Mouse (Mus musculus) neutrophil, adult 5-6 weeks (primary cell): ENCODE measurements around the gene Ndst2. TPM values are rescaled to one million over a fixed set of nuclear protein-coding genes. Genes with fewer than 3 reads are reported as not detected.

Experiments used
- ATAC-seq: fragments of 151-379, 151-347 bp; 2 replicates; pipeline ENCODE4 v1.8.0; 2017; ENCODE audit warnings: mild to moderate bottlenecking, moderate TSS enrichment; ENCODE audit not compliant: insufficient number of reproducible peaks, poor library complexity, low FRiP score, severe bottlenecking; ENCODE audit errors: extremely low read depth
- total RNA-seq: library from RNA; stranded (forward); fragments of 200-1000 nt; gene quantifications from 2 replicates; pipeline ENCODE4 v1.2.3, GENCODE M21; 2017

Ndst2 gene
- total RNA-seq, 1 experiment from 2014 or later: 21.4 TPM

DNA sequence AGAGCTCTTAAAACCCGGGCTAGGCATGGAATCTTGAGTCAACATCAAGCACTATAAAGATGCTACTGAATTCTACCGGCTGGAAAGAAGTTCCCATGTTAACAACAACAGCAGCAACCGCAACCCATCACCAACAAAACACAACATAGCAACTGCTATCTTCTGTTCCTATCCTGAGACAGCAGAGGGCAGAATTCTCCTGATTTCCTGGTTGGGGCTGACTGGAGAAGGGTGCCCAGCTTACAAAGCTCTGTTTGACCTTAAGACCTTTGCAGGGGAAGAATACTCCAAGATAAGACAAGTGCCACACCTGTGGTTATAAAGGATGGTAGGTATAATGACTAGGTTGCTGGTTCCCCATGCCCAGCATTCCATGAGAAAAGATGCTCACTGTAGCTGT, 12.6 kb upstream of the Ndst2 start:
- no peak for ATAC-seq

DNA sequence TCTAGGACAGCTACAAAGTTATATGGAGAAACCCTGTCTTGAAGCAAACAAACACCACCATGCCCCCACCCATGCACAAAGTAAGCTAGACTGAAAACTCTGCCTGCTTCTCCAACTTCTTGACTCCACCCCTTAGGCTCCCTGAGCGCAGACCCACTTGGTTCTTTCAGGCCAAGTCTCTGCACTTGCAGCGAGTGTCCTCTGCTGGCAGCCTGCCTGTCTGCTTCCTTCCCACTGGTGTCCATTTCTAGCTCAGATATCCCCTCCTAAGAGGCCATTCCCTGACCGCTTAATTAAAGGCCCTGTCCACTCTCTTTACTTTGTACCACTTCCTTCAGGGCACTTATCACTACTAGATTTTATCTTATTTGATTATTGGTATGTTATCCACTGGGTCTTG, 9.3 kb upstream of the Ndst2 start:
- no peak for ATAC-seq

DNA sequence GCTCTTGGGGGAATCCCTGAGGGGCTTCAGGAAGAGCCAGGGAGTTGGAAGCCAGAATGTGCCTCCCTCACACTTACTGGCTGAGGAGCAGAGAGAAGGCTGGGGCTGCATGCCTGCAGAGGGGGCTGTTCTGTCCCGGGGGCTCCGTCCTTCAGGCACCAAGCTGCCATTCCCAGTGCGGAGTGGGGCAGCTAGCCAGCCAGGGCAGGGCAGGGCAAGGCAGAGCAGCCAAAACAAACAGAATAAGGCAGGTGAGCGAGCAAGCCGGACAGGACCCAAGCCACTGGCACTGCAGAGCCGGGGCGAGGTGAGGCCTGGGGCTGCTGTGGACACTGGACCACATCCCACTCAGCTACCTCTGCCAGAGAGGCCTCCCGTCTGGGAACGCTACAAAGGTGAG, 6.9 kb upstream of the Ndst2 start:
- ATAC-seq: no peak

DNA sequence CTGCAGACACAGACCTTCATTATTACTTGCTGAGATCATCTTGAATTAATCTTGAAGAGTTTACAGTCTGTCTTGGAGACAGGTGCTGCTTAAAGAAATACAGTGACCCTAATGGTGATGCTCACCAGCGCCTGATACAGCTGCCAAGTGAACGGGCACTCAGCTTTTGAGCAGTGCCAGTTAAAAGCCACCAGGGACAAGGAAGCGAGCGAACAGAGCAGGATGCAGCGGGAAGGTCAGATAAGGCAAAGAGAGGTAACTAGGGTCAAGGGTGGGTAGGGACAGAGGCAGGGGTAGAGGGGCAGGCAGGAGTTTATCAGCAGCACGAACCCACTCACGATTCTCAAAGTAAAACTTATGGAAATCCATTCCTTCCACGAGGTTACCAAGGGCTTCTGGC, 4.1 kb upstream of the Ndst2 start:
- ATAC-seq: no peak

DNA sequence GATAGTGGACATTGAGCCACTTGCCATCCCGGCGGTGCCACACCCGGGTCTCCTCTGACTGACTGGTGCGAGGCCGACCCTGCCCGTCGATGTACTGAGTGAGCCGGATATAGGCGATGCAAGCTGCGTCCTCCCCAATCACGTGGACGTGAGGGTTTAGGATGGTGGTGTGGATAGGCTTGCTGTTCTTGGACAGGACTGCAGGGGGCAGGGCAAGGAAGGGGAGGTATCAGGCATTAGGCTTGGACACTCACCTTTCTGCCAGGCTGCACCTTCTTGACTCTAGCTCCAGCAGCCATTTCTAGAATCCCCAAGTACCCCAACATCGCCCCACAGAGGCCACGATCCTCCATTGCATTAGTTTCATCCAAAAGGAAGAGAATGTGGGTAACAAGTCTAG, 2.9 kb upstream of the Ndst2 start:
- ATAC-seq: peak; percentile 20; the same call in 1 of the 2 replicates

DNA sequence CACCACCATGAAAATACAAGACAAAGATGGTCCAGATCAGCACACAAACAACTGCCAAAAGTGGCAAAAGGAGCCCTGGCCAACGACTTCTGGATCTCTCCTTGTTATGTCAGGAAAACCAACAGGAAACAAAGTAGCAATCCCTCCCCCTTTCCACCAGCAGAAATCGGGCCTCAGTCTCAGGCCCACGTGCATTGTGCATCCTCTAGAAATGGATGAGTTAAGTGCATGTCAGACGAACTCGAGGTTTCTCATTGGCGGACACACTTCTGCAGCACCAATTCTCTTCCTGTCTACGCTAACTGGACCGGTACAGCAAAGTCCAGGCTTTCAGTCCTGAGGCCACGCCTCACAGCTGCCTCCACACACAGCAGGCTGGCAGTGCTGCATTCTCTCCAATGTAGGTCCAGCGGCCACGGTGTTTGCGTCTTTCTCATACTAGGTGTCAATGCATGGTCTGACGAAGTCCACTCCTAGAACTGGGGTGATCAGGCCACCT, 1.6 kb upstream of the Ndst2 start:
- no peak for ATAC-seq

DNA sequence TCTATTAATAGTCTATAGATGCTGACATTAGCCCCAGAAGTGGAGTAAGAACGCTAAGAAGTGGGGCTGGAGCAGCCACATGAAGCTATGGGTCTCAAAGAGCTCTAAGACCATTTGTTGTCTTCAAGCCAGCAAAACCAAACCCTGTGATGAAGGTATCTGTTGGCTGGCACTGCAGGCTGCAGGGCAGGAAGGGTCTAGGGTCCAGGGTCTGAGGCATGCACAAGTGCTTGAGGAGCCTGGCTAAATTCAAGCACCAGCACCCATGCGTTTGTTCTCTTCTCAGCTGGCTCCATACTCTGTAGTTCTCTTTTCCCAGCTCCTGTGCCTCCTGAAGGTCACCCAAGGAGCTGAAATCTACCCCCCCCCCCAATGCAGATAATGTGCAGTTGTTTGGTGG, 690 bp upstream of the Ndst2 start:
- no peak for ATAC-seq

DNA sequence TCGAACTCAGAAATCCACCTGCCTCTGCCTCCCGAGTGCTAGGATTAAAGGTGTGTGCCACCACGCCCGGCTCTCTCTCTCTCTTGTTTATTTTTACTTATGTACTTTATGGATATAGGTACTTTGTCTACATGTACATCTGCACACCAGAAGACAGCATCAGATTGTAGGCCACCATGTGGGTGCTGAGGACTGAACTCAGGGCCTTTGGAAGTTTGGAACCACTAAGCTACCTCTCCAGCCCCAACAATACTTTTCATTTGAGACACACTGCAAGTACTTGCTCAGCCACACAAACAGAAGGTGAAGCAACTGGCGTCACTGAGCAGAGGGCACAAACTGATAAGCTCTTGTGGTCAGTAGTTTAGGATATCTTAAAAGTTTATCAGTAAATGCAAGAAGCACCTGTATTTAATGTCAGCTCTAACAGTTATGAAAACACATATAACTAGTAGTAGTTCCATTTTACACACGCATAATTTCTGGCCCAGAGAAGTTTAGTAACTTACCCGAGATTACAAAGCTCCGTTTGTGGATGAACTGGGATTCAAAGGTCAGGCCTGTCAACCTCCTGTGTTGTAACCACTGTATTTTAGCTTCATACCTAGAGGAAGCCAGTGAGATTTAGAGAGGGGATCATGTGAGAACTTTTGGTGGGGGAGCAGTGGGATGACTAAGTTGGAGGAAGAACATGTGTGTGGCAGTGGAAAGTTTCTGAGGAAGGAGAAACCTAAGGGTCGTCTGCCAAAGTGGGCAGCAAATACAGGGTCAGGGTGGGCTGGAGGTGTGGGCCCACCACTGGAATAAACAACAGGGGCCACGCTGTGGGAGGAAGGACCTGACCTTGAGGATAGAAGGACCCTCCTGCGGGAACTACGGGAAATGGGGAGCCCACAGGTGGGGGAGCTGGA, 1.1 kb downstream of the Ndst2 start:
- ATAC-seq: no peak

DNA sequence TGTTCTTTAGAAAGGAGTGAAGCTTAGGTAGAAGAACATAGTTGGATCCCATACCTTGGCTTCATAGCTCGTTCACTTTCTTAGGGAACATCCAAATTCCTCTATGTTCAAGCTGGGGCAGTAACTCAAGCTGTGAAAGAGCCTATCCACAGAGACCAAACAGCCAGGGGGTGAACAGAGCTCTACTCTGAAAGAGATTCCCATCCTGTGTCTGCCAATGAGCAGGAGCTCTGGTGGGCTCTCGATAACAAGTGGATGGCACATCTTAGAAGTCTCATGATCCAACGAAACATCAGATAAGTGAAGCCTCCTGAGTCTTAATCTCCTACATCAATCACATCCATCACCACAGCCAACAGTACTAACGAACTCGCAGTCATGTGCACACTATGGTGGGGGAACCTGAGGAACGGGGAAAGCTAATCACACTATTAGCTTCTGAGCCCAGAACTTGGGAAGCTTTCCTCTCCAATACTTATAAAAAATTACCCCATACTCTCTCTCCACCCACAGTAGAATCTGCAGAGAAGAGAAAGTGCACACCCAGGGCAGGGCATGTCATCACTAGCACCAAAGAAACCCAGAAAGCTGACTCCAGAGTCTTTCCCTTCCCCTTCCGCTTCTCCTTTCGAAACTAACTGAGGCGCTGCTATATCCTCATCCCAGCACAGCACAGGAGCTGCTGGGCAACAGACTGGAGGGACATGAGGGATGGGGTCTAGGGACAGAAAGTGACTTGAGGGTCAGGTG, 3.3 kb downstream of the Ndst2 start:
- ATAC-seq: no peak

DNA sequence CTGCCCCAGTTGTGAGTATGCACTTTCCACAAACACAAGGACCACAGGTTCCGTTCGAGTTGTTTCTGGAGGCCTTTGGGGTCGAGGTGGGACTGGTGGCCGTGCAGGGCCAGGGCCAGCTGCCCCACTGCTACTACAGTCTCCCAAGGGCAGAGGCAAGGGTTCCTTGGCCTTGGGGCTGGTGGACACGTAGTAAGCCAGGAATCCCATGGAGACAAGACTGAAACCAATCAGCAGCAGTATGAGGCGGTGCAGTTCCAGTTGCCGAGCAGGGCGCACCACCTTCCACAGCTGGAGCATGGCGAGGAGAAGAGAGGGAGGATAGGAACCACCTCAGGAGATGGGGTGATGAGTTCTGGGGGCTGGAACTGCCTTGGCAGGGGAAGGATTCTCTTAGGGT, 4.5 kb downstream of the Ndst2 start:
- no peak for ATAC-seq

DNA sequence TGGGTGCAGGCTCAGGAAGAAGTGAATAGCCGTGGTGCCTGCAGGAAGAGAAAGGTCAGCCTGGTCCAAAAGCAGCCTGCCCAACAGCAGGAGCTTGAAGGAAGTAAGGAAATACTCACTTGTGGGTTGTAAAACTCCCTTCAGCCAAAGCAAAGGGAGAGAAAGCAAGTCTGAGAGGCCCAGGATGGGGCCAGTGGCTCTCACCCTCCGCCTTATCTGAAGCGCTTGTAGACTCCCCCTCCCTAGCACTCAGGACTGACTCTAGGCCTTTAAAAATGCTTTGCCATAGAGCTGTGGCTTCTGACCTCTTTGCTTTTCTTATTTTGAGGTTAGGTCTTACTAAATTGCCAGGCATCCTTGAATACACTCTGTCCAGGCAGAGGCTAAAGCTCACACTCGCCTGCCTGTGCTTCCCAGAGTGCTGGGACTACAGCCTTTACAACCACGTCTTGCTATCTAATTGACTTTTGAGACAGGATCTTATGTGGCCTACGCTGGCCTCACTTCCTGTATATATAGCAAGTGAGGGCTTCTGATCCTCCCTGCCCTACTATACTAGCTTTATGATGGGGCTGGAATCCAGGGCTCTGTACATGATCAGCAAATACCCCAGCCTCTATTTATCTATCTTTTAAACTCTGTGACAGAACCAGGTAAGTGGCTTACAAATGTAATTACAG, 8.6 kb downstream of the Ndst2 start:
- ATAC-seq: no peak

DNA sequence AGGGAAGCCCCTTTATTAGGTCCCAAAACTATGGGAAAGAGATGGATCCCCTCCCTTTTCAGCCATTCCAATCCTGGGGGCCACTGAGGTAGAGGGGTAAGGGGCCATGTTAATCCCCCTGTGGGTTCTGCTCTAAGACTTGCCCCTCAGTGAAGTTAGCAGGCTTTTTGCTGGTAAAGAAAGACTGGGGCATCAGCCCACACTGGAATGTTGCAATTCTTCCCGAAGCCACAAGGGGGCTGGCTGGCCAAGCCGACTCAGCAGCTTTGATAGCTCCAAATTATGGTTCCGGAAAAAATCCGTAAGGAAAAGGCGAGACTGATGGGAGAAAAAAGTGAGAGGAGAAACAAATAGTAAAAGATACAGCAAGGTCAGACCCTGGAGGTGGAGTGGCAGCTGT, 10.3 kb downstream of the Ndst2 start:
- ATAC-seq: no peak

DNA sequence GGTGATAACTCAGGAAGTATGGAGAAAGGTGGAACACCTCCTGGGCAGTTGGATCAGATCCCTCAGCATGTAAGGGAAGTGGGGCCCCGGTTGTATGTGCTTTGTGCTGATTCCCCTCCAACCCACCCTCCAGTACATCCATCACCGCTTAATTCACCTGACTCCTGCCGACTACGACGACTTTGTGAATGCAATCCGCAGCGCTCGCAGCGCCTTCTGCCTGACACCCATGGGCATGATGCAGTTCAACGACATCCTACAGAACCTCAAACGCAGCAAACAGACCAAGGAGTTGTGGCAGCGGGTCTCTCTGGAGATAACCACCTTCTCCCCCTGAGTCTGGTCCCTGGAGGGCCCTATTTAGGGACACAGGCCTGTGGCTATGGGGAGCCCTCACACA, 11.4 kb downstream of the Ndst2 start:
- no peak for ATAC-seq

DNA sequence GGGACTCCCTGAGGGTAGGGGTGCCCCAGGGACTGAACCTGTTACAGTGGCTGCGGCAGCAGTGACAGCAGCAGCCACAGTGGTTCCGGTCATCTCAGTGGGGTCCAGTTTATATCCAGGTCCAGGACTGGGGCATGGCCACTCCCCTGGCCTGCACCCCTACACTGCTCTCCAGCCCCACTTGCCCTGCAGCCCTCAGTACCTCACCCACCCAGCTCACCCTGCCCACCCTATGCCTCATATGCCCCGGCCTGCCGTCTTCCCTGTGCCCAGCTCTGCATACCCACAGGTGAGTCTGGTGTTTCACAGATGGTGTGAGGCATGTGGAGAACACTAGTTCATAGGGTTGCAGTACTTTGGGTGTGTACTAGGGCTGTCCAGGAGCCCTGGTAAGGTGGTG, 13.0 kb downstream of the Ndst2 start:
- no peak for ATAC-seq

DNA sequence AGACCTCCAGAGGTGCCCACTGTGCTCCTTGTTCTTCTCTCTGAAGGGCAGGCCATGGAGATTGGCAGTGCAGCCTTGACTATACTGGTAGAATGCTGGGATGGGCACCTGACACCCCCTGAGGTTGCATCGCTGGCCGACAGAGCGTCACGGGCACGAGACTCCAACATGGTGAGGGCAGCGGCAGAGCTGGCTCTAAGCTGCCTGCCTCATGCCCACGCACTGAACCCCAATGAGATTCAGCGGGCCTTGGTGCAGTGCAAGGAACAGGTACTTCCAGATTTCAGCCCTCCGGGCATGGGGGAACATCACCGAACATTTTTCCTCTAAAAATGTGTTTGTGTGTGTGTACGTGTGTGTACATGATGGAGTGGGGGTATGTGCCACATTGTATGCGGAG, 14.6 kb downstream of the Ndst2 start:
- ATAC-seq: no peak

DNA sequence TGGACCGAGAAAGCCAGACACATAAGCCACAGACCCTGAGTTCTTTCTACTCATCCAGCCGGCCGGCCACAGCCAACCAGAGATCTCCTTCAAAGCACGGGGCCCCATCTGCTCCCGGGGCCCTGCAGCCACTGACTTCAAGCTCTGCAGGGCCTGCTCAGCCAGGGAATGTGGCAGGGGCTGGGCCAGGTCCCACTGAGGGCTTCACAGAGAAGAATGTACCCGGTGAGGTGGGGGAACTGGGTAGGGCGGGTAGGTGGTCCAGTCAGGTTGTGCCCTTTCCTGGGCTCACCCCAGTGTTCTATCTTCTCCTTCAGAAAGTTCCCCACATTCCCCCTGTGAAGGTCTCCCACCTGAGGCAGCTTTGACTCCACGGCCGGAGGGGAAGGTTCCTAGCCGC, 15.9 kb downstream of the Ndst2 start:
- no peak for ATAC-seq

DNA sequence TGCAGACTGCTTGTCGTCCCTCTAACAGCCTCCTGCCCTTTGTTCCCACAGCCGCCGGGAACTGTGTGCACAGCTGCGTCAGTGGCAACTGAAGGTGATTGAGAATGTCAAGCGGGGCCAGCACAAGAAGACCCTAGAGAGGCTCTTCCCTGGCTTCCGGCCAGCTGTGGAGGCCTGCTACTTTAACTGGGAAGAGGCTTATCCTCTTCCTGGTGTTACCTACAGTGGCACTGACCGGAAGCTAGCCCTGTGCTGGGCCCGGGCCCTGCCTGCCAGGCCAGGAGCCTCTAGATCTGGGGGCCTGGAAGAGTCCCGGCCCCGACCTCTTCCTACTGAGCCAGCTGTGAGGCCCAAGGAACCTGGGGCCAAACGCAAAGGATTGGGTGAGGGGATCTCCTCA, 20.5 kb downstream of the Ndst2 start:
- no peak for ATAC-seq

DNA sequence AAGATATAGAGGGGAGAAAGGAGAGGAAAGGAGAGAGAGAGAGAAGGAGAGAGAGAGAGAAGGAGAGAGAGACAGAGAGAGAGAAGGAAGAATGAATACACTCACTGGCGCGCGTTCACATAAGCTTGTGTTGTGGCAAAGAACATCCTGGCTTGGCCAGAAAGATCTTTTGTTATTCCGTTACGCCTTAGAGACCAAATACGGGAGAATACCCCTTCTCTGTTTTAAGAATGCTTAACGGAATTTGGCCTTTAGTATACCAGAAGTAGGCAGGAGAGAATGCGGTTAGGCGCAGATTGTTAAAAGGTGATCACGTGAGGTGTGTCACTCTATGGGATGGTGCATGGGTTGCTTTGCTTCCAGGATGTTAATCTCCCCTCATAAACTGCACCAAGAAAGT, 26.1 kb downstream of the Ndst2 start:
- ATAC-seq: no peak
